Mouse (Mus musculus): ENCODE measurements at regions not wholly inside any gene's neighbourhood (a gene's known extent, or its start where the extent isn't known, plus 50 kb on each side); places are given as distances from the start of the nearest gene placed in this dataset.

GRCm38 (mm10) chr3:19755136-19755535 is 126.7 kb upstream of the 1700064H15Rik start:
- TF ChIP-seq CTCF (IDR thresholded peaks at IDR 0.05; ENCODE audit: extremely low read depth, insufficient read depth, insufficient read length, insufficient replicate concordance) (no peak), POLR2A (IDR thresholded peaks at IDR 0.05; ENCODE audit: low read depth, low read length) (no peak)

Data from spleen, adult 2 months (tissue).